Mouse (Mus musculus): ENCODE results near the gene Brd3os. TPM values are rescaled to one million over a fixed set of nuclear protein-coding genes. Genes with fewer than 3 reads are reported as not detected.
A peak's percentile ranks its signal among the peaks of the same experiment; 100 is the strongest.

Gene Brd3os
- polyA plus RNA-seq, 1 experiment from 2014 or later = 13.0 TPM

- Histone ChIP-seq H3K4me1 (ENCODE audit: control insufficient read depth, insufficient read depth, low read length) (peaks cover 59% of the 10 kb centered on the region), H3K36me3 (ENCODE audit: control insufficient read depth, insufficient read depth, low read length) (no peaks in the 10 kb centered on the region), H3K9me3 (ENCODE audit: control insufficient read depth, low read length) (no peaks in the 10 kb centered on the region), H3K27me3 (replicated peaks; ENCODE audit: control insufficient read depth, insufficient read depth, low read length) (no peaks in the 10 kb centered on the region), H3K27ac (replicated peaks; ENCODE audit: low read depth, low read length) (no peak overlapping the region), H3K9ac (ENCODE audit: low read depth, low read length) (no peak overlapping the region), H3K4me3 (ENCODE audit: low read depth, low read length) (no peak overlapping the region), H3K4me2 (ENCODE audit: low read depth, low read length) (no peak overlapping the region)
- no peak for ATAC-seq (ENCODE audit: low read depth)
- whole genome bisulfite sequencing = 17% methylated on average over 3 of the region's 3 CpGs
- no peak for DNase-seq (ENCODE audit: low spot score)
Measured at GRCm38 (mm10) chr2:27416425-27416824, 25.7 kb upstream of the Brd3os start.

- H3K27ac ChIP-seq (replicated peaks; ENCODE audit: low read depth, low read length) = no peak overlapping the region
- peaks cover 46% of the 10 kb centered on the region for H3K4me1 ChIP-seq (ENCODE audit: control insufficient read depth, insufficient read depth, low read length)
- no peaks in the 10 kb centered on the region for H3K36me3 ChIP-seq (ENCODE audit: control insufficient read depth, insufficient read depth, low read length)
- no peak overlapping the region for H3K9ac ChIP-seq (ENCODE audit: low read depth, low read length)
- no peaks in the 10 kb centered on the region for H3K9me3 ChIP-seq (ENCODE audit: control insufficient read depth, low read length)
- 76% methylated on average over 5 of the region's 5 CpGs for WGBS
- H3K4me2 ChIP-seq (ENCODE audit: low read depth, low read length) = no peak overlapping the region
- ATAC-seq (ENCODE audit: low read depth) = no peak
- no peak overlapping the region for H3K4me3 ChIP-seq (ENCODE audit: low read depth, low read length)
- no peak for DNase-seq (ENCODE audit: low spot score)
- H3K27me3 ChIP-seq (replicated peaks; ENCODE audit: control insufficient read depth, insufficient read depth, low read length) = no peaks in the 10 kb centered on the region
Measured at GRCm38 (mm10) chr2:27417648-27418153, 24.4 kb upstream of the Brd3os start.

GRCm38 (mm10) chr2:27418577-27419070, 23.5 kb upstream of the Brd3os start:
- Histone ChIP-seq H3K27ac (replicated peaks; ENCODE audit: low read depth, low read length) (no peak overlapping the region), H3K36me3 (ENCODE audit: control insufficient read depth, insufficient read depth, low read length) (no peaks in the 10 kb centered on the region), H3K9me3 (ENCODE audit: control insufficient read depth, low read length) (no peaks in the 10 kb centered on the region), H3K4me2 (ENCODE audit: low read depth, low read length) (no peak overlapping the region), H3K9ac (ENCODE audit: low read depth, low read length) (no peak overlapping the region), H3K27me3 (replicated peaks; ENCODE audit: control insufficient read depth, insufficient read depth, low read length) (no peaks in the 10 kb centered on the region), H3K4me3 (ENCODE audit: low read depth, low read length) (no peak overlapping the region), H3K4me1 (ENCODE audit: control insufficient read depth, insufficient read depth, low read length) (peaks cover 46% of the 10 kb centered on the region)
- no peak for DNase-seq (ENCODE audit: low spot score)
- no peak for ATAC-seq (ENCODE audit: low read depth)
- 34% methylated on average over 6 of the region's 6 CpGs for WGBS

GRCm38 (mm10) chr2:27421293-27422068, 20.6 kb upstream of the Brd3os start:
- H3K27ac ChIP-seq (replicated peaks; ENCODE audit: low read depth, low read length) = no peak overlapping the region
- ATAC-seq (ENCODE audit: low read depth) (no peak), DNase-seq (ENCODE audit: low spot score) (no peak)
- no peaks in the 10 kb centered on the region for H3K36me3 ChIP-seq (ENCODE audit: control insufficient read depth, insufficient read depth, low read length)
- peaks cover 28% of the 10 kb centered on the region for H3K4me1 ChIP-seq (ENCODE audit: control insufficient read depth, insufficient read depth, low read length)
- H3K9ac ChIP-seq (ENCODE audit: low read depth, low read length) = no peak overlapping the region
- 68% methylated on average over 20 of the region's 20 CpGs for WGBS
- H3K4me2 ChIP-seq (ENCODE audit: low read depth, low read length) = no peak overlapping the region
- no peak overlapping the region for H3K4me3 ChIP-seq (ENCODE audit: low read depth, low read length)
- H3K27me3 ChIP-seq (replicated peaks; ENCODE audit: control insufficient read depth, insufficient read depth, low read length) = no peaks in the 10 kb centered on the region
- H3K9me3 ChIP-seq (ENCODE audit: control insufficient read depth, low read length) = no peaks in the 10 kb centered on the region

- WGBS = 70% methylated on average over 7 of the region's 7 CpGs
- ATAC-seq (ENCODE audit: low read depth) (no peak), DNase-seq (ENCODE audit: low spot score) (no peak)
- H3K36me3 ChIP-seq (ENCODE audit: control insufficient read depth, insufficient read depth, low read length) = no peaks in the 10 kb centered on the region
- H3K4me2 ChIP-seq (ENCODE audit: low read depth, low read length) = no peak overlapping the region
- no peak overlapping the region for H3K27ac ChIP-seq (replicated peaks; ENCODE audit: low read depth, low read length)
- H3K27me3 ChIP-seq (replicated peaks; ENCODE audit: control insufficient read depth, insufficient read depth, low read length) = no peaks in the 10 kb centered on the region
- H3K9me3 ChIP-seq (ENCODE audit: control insufficient read depth, low read length) = no peaks in the 10 kb centered on the region
- H3K4me1 ChIP-seq (ENCODE audit: control insufficient read depth, insufficient read depth, low read length) = peaks cover 30% of the 10 kb centered on the region
- no peak overlapping the region for H3K9ac ChIP-seq (ENCODE audit: low read depth, low read length)
- H3K4me3 ChIP-seq (ENCODE audit: low read depth, low read length) = no peak overlapping the region
Measured at GRCm38 (mm10) chr2:27423596-27423995, 18.5 kb upstream of the Brd3os start.

- 0% methylated on average over 20 of the region's 20 CpGs for WGBS
- peaks cover 23% of the 10 kb centered on the region for H3K4me1 ChIP-seq (ENCODE audit: control insufficient read depth, insufficient read depth, low read length)
- peak overlapping the region; percentile 99 for H3K4me2 ChIP-seq (ENCODE audit: low read depth, low read length)
- H3K27ac ChIP-seq (replicated peaks; ENCODE audit: low read depth, low read length) = no peak overlapping the region
- DNase-seq (ENCODE audit: low spot score) (peak; percentile 73), ATAC-seq (ENCODE audit: low read depth) (no peak)
- H3K4me3 ChIP-seq (ENCODE audit: low read depth, low read length) = peak overlapping the region; percentile 88
- H3K36me3 ChIP-seq (ENCODE audit: control insufficient read depth, insufficient read depth, low read length) = no peaks in the 10 kb centered on the region
- no peaks in the 10 kb centered on the region for H3K9me3 ChIP-seq (ENCODE audit: control insufficient read depth, low read length)
- no peaks in the 10 kb centered on the region for H3K27me3 ChIP-seq (replicated peaks; ENCODE audit: control insufficient read depth, insufficient read depth, low read length)
- peak overlapping the region; percentile 81 for H3K9ac ChIP-seq (ENCODE audit: low read depth, low read length)
Measured at GRCm38 (mm10) chr2:27425161-27425611, 16.9 kb upstream of the Brd3os start.

GRCm38 (mm10) chr2:27425751-27426405, 16.2 kb upstream of the Brd3os start:
- peak; percentile 10; the same call in 1 of the 2 replicates for ATAC-seq (ENCODE audit: low read depth)

GRCm38 (mm10) chr2:27426406-27426854, 15.7 kb upstream of the Brd3os start:
- Histone ChIP-seq H3K4me2 (ENCODE audit: low read depth, low read length) (peak overlapping the region; percentile 99), H3K27ac (replicated peaks; ENCODE audit: low read depth, low read length) (peak overlapping the region; percentile 78), H3K4me3 (ENCODE audit: low read depth, low read length) (peak overlapping the region; percentile 88), H3K9me3 (ENCODE audit: control insufficient read depth, low read length) (no peaks in the 10 kb centered on the region), H3K9ac (ENCODE audit: low read depth, low read length) (peak overlapping the region; percentile 81), H3K36me3 (ENCODE audit: control insufficient read depth, insufficient read depth, low read length) (no peaks in the 10 kb centered on the region), H3K27me3 (replicated peaks; ENCODE audit: control insufficient read depth, insufficient read depth, low read length) (no peaks in the 10 kb centered on the region), H3K4me1 (ENCODE audit: control insufficient read depth, insufficient read depth, low read length) (peaks cover 21% of the 10 kb centered on the region)
- WGBS = no CpG with 5 or more reads among the region's 64 CpGs
- ATAC-seq (ENCODE audit: low read depth) (peak; percentile 42), DNase-seq (ENCODE audit: low spot score) (no peak)

More at GRCm38 (mm10) chr2:27425751-27426405, 16.2 kb upstream of the Brd3os start:
- Histone ChIP-seq H3K9ac (ENCODE audit: low read depth, low read length) (peak overlapping the region; percentile 81), H3K27me3 (replicated peaks; ENCODE audit: control insufficient read depth, insufficient read depth, low read length) (no peaks in the 10 kb centered on the region), H3K27ac (replicated peaks; ENCODE audit: low read depth, low read length) (peak overlapping the region; percentile 78; the same call in 1 of the 2 replicates), H3K9me3 (ENCODE audit: control insufficient read depth, low read length) (no peaks in the 10 kb centered on the region), H3K4me1 (ENCODE audit: control insufficient read depth, insufficient read depth, low read length) (peaks cover 23% of the 10 kb centered on the region), H3K4me3 (ENCODE audit: low read depth, low read length) (peak overlapping the region; percentile 88), H3K4me2 (ENCODE audit: low read depth, low read length) (peak overlapping the region; percentile 99), H3K36me3 (ENCODE audit: control insufficient read depth, insufficient read depth, low read length) (no peaks in the 10 kb centered on the region)
- no peak for DNase-seq (ENCODE audit: low spot score)
- 0% methylated on average over 19 of the region's 60 CpGs for WGBS
